Mouse (Mus musculus) hindbrain, embryonic 10.5 days (tissue): Measurements from ENCODE around the gene Fam76a. TPM values are rescaled to one million over a fixed set of nuclear protein-coding genes. Genes with fewer than 3 reads are reported as not detected.

ENCODE experiments used
- DNase-seq: peaks from one replicate; pipeline ENCODE4 v3.0.0-alpha.2; 2017; ENCODE audit warnings: low spot score
- H3K27ac ChIP-seq: fragments of 300-500 bp; sonication (generic); 2 replicates; pipeline ENCODE4 v1.5.1; 2016; ENCODE audit warnings: mild to moderate bottlenecking, moderate library complexity
- H3K27me3 ChIP-seq: fragments of 300-500 bp; sonication (generic); 2 replicates; pipeline ENCODE4 v1.6.1; 2016; ENCODE audit warnings: mild to moderate bottlenecking; ENCODE audit not compliant: poor library complexity, insufficient read depth, severe bottlenecking
- H3K36me3 ChIP-seq: fragments of 300-500 bp; sonication (generic); 2 replicates; pipeline ENCODE4 v1.6.1; 2016; ENCODE audit warnings: mild to moderate bottlenecking, moderate library complexity
- H3K4me1 ChIP-seq: fragments of 300-500 bp; sonication (generic); replicated peaks from 2 replicates; pipeline ENCODE4 v1.6.1; 2016; ENCODE audit warnings: mild to moderate bottlenecking
- H3K4me3 ChIP-seq: fragments of 300-500 bp; sonication (generic); 2 replicates; pipeline ENCODE4 v1.5.1; 2016; ENCODE audit warnings: mild to moderate bottlenecking, moderate library complexity
- H3K9me3 ChIP-seq: fragments of 300-500 bp; sonication (generic); 2 replicates; pipeline ENCODE4 v1.6.1; 2016; ENCODE audit warnings: mild to moderate bottlenecking, moderate library complexity
- WGBS: fragments of 180-500 bp; shearing (Covaris S2); methylation state at CpG from one replicate; pipeline ENCODE4 v1.1.7; 2016; 5-methylcytosine and 5-hydroxymethylcytosine counted together
- polyA plus RNA-seq: library from polyadenylated mRNA; unstranded; fragments of >200 nt; fragmentation: Nextera tagmentation; extraction: Ambion mirVana; gene quantifications from 2 replicates; pipeline ENCODE4 v1.2.1, GENCODE M21; 2016

The Fam76a gene
- polyA plus RNA-seq, 1 experiment from 2014 or later: 33.2 TPM

DNA sequence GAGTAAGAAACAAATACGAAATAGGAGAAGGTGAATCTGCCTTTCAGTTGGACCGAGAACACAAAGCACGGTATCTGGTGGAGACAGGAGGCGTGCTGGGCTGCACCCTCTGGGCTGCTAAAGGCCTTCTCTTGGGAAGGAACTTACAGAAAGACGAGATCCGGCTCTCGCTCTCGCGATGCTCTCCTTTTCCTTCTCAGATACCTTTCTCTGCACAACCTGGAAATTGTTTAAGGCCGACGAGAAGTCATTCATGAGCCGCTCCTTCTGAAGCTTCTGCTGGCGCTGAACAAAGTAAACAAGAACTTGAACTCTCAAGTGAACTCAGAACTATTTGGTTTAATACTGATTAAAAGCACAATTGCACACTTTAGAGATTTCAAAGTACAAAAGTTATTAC lies 59.3 kb downstream of the Fam76a start:
- 94% methylated on average over 13 of the region's 13 CpGs for WGBS
- DNase-seq: no peak
- Histone ChIP-seq H3K9me3 (no peaks in the 10 kb centered on the region), H3K4me1 (no peaks in the 10 kb centered on the region), H3K27ac (no peak overlapping the region), H3K4me3 (no peak overlapping the region), H3K36me3 (peaks cover 95% of the 10 kb centered on the region), H3K27me3 (no peaks in the 10 kb centered on the region)

DNA sequence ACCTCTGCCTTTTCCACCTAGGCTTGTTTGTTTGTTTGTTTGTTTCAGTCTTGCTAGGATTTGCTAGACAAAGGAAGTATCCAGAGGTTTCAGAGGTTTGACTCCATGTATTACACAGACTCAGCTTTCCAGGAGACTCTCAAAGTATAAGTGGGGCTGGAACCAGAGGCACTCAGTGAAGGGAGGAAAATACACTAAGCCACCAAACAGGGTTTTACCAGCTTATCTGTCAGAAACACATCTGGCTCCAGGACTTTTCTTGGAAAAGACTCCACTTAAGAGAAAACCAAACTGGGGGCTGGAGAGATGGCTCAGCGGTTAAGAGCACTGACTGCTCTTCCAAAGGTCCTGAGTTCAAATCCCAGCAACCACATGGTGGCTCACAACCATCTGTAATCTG lies 61.5 kb downstream of the Fam76a start:
- H3K36me3 ChIP-seq: peaks cover 95% of the 10 kb centered on the region
- WGBS: 85% methylated on average over 1 of the region's 1 CpGs

More for the DNA sequence above, 61.5 kb downstream of the Fam76a start:
- no peak for DNase-seq
- H3K27ac ChIP-seq: no peak overlapping the region
- no peaks in the 10 kb centered on the region for H3K4me1 ChIP-seq
- H3K27me3 ChIP-seq: no peaks in the 10 kb centered on the region
- no peak overlapping the region for H3K4me3 ChIP-seq
- no peaks in the 10 kb centered on the region for H3K9me3 ChIP-seq

Other genes starting within 250 kb of the Fam76a start
- gene Xkr8, start 190.0 kb downstream of the Fam76a start, polyA plus RNA-seq: 3.4 and 4.9 TPM in 2 replicates
- gene Smpdl3b, start 165.3 kb downstream of the Fam76a start, polyA plus RNA-seq: 1.9 and 3.0 TPM in 2 replicates
- gene Rpa2, start 154.2 kb downstream of the Fam76a start, polyA plus RNA-seq: 147 and 177 TPM in 2 replicates
- gene Themis2, start 126.2 kb downstream of the Fam76a start, polyA plus RNA-seq: 1.00 and 1.2 TPM in 2 replicates
- gene Ppp1r8, start 79.4 kb downstream of the Fam76a start, polyA plus RNA-seq: 81.4 and 84.3 TPM in 2 replicates
- 64.4 and 74.5 TPM in 2 replicates for gene Stx12, start 38.0 kb downstream of the Fam76a start, polyA plus RNA-seq
- gene Fgr, start 51.5 kb upstream of the Fam76a start, polyA plus RNA-seq: 0.14 TPM in 1 of 2 replicates, not detected in the other
- gene Ahdc1, start 88.7 kb upstream of the Fam76a start, polyA plus RNA-seq: 9.0 and 9.7 TPM in 2 replicates
- 42.1 and 67.1 TPM in 2 replicates for gene Wasf2, start 207.9 kb upstream of the Fam76a start, polyA plus RNA-seq